28 mouse cellular contexts compared by ENCODE assay signal in the genomic region with DNA sequence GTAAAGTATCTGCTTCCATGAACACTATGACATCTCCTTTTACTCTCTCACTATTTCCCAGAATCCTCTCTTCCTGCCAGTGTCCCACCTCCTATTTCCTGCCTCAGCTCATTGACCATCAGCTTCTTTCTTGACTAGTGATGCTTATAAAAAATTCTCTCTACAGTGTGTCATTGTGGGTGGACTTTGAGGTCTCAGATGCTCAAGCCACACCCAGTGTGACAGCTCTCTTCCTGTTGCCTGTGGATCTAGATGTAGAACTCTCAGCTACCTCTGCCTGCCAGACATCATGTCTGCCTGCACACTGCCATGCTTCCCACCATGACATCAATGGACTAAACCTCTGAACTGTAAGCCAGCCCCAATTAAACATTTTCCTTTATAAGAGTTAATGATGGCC. TPM values are rescaled to one million over a fixed set of nuclear protein-coding genes. Genes with fewer than 3 reads are reported as not detected.
"Had no signal": no experiment of that assay in that cellular context is flagged by ENCODE, and none has a peak within 500 bp of the region (broad histone marks: within the 10 kb centered on the region; RNA-seq: fewer than 3 reads in every experiment).

No protein-coding gene starts in this region.

- H3K9me3 ChIP-seq: midbrain, embryonic 10.5 days; midbrain, embryonic 12.5 days; neural tube, embryonic 13.5 days; neural tube, embryonic 15.5 days; stomach, embryonic 15.5 days had no signal

- H3K9ac ChIP-seq: lung, embryonic 14.5 days; midbrain, embryonic 12.5 days; neural tube, embryonic 13.5 days; neural tube, embryonic 15.5 days; stomach, embryonic 15.5 days had no signal

- ATAC-seq: midbrain, embryonic 16.5 days had no signal

- H3K4me2 ChIP-seq: lung, embryonic 14.5 days; midbrain, embryonic 12.5 days; neural tube, embryonic 13.5 days; neural tube, embryonic 15.5 days; stomach, embryonic 15.5 days had no signal

- H3K27ac ChIP-seq: midbrain, embryonic 10.5 days; midbrain, embryonic 12.5 days; neural tube, embryonic 13.5 days; neural tube, embryonic 15.5 days; stomach, embryonic 15.5 days; stomach, postnatal 0 days had no signal

- DNase-seq: lung, adult 18-20 months; lung, embryonic 14.5 days; lung, postnatal 10 days; lung, postnatal 4 days; midbrain, embryonic 14.5 days; retina, postnatal 1 day; right cerebral cortex, adult 18-20 months; right cerebral cortex, postnatal 25 days; right cerebral cortex, postnatal 4 days; spleen, adult 18-20 months; thymus, adult 2 months; thymus, postnatal 25 days; thymus, postnatal 4 days had no signal

- H3K4me3 ChIP-seq: midbrain, embryonic 10.5 days; midbrain, embryonic 12.5 days; myocyte; neural tube, embryonic 13.5 days; neural tube, embryonic 15.5 days; stomach, embryonic 15.5 days had no signal

- H3K36me3 ChIP-seq: midbrain, embryonic 10.5 days; midbrain, embryonic 12.5 days; neural tube, embryonic 13.5 days; neural tube, embryonic 15.5 days; stomach, embryonic 15.5 days had no signal

- H3K4me1 ChIP-seq: midbrain, embryonic 10.5 days; midbrain, embryonic 12.5 days; neural tube, embryonic 15.5 days; stomach, embryonic 15.5 days had no signal

- H3K27me3 ChIP-seq: midbrain, embryonic 12.5 days; neural tube, embryonic 13.5 days; neural tube, embryonic 15.5 days; stomach, embryonic 15.5 days had no signal

RNA-seq across cellular contexts. Expression of gene Ffar2, which starts 13.7 kb away (rescaled TPM):
- polyA plus RNA-seq: midbrain, embryonic 10.5 days; midbrain, embryonic 12.5 days; midbrain, embryonic 14.5 days; myocyte; neural tube, embryonic 11.5 days had no signal

RNA-seq across cellular contexts. Expression of gene Ffar3, which starts 18.7 kb away (rescaled TPM):
- total RNA-seq: megakaryocyte, adult 5-6 weeks; megakaryocyte-erythroid progenitor cell, adult 5-6 weeks had no signal
- polyA plus RNA-seq: lung, embryonic 14.5 days; lung, embryonic 16.5 days; midbrain, embryonic 10.5 days; midbrain, embryonic 12.5 days; midbrain, embryonic 14.5 days; midbrain, embryonic 16.5 days; myocyte; neural tube, embryonic 11.5 days; neural tube, embryonic 13.5 days; neural tube, embryonic 15.5 days; testis, adult 2 months; urinary bladder, adult 2 months had no signal

RNA-seq across cellular contexts. Expression of gene Ffar1, which starts 24.1 kb away (rescaled TPM):
- polyA plus RNA-seq: lung, embryonic 14.5 days; lung, embryonic 16.5 days; midbrain, embryonic 10.5 days; midbrain, embryonic 12.5 days; midbrain, embryonic 14.5 days; midbrain, embryonic 16.5 days; myocyte; neural tube, embryonic 11.5 days; neural tube, embryonic 13.5 days; neural tube, embryonic 15.5 days; urinary bladder, adult 2 months had no signal

RNA-seq across cellular contexts. Expression of gene Cd22, which starts 42.9 kb away (rescaled TPM):
- polyA plus RNA-seq: midbrain, embryonic 12.5 days; midbrain, embryonic 14.5 days; midbrain, embryonic 16.5 days; myocyte had no signal

RNA-seq across cellular contexts. Expression of gene Krtdap, which starts 49.6 kb away (rescaled TPM):
- total RNA-seq: megakaryocyte, adult 5-6 weeks; megakaryocyte-erythroid progenitor cell, adult 5-6 weeks had no signal
- polyA plus RNA-seq: lung, embryonic 14.5 days; midbrain, embryonic 10.5 days; midbrain, embryonic 12.5 days; midbrain, embryonic 14.5 days; midbrain, embryonic 16.5 days; myocyte; neural tube, embryonic 11.5 days; small intestine, adult 2 months; testis, adult 2 months had no signal
